Mouse (Mus musculus): ENCODE data around the gene Nufip1. TPM values are rescaled to one million over a fixed set of nuclear protein-coding genes. Genes with fewer than 3 reads are reported as not detected.
A peak's percentile ranks its signal among the peaks of the same experiment; 100 is the strongest.

The Nufip1 gene
- polyA plus RNA-seq, 1 experiment, result 6.9 TPM

GRCm38 (mm10) chr14:76145868-76146267 is 35.2 kb downstream of the Nufip1 start:
- peaks cover 3% of the 10 kb centered on the region; the same call in 1 of the 2 replicates for H3K4me1 ChIP-seq (ENCODE audit: control insufficient read depth, insufficient read depth, low read length)
- TF ChIP-seq POLR2A (IDR thresholded peaks at IDR 0.05; ENCODE audit: borderline replicate concordance, insufficient read depth, low read length) (no peak), CTCF (IDR thresholded peaks at IDR 0.05; ENCODE audit: borderline replicate concordance, insufficient read depth, low read depth, low read length) (no peak)
- DNase-seq, result no peak
- WGBS, result 63% methylated on average over 7 of the region's 7 CpGs
- H3K4me3 ChIP-seq (replicated peaks; ENCODE audit: insufficient read depth, low read depth, low read length), result no peak overlapping the region
- H3K27me3 ChIP-seq (ENCODE audit: control insufficient read depth, insufficient read depth, low read length), result no peaks in the 10 kb centered on the region; the same call in 1 of the 2 replicates
- no peak overlapping the region for H3K27ac ChIP-seq (ENCODE audit: insufficient read depth, low read length)

GRCm38 (mm10) chr14:76147061-76147460 is 36.4 kb downstream of the Nufip1 start:
- no peak for TF ChIP-seq CTCF (IDR thresholded peaks at IDR 0.05; ENCODE audit: borderline replicate concordance, insufficient read depth, low read depth, low read length)
- TF ChIP-seq POLR2A (IDR thresholded peaks at IDR 0.05; ENCODE audit: borderline replicate concordance, insufficient read depth, low read length), result no peak
- Histone ChIP-seq H3K27ac (ENCODE audit: insufficient read depth, low read length) (no peak overlapping the region), H3K4me1 (ENCODE audit: control insufficient read depth, insufficient read depth, low read length) (peaks cover 3% of the 10 kb centered on the region; the same call in 1 of the 2 replicates), H3K27me3 (ENCODE audit: control insufficient read depth, insufficient read depth, low read length) (no peaks in the 10 kb centered on the region; the same call in 1 of the 2 replicates), H3K4me3 (replicated peaks; ENCODE audit: insufficient read depth, low read depth, low read length) (no peak overlapping the region)
- no peak for DNase-seq
- WGBS, result 74% methylated on average over 6 of the region's 6 CpGs

- peaks cover 3% of the 10 kb centered on the region; the same call in 1 of the 2 replicates for H3K4me1 ChIP-seq (ENCODE audit: control insufficient read depth, insufficient read depth, low read length)
- DNase-seq, result no peak
- no peaks in the 10 kb centered on the region; the same call in 1 of the 2 replicates for H3K27me3 ChIP-seq (ENCODE audit: control insufficient read depth, insufficient read depth, low read length)
- TF ChIP-seq CTCF (IDR thresholded peaks at IDR 0.05; ENCODE audit: borderline replicate concordance, insufficient read depth, low read depth, low read length), result no peak
- no peak for TF ChIP-seq POLR2A (IDR thresholded peaks at IDR 0.05; ENCODE audit: borderline replicate concordance, insufficient read depth, low read length)
- H3K4me3 ChIP-seq (replicated peaks; ENCODE audit: insufficient read depth, low read depth, low read length), result no peak overlapping the region
- WGBS, result 82% methylated on average over 10 of the region's 10 CpGs
- H3K27ac ChIP-seq (ENCODE audit: insufficient read depth, low read length), result no peak overlapping the region
Measured at GRCm38 (mm10) chr14:76148294-76148693, 37.6 kb downstream of the Nufip1 start.

- no peaks in the 10 kb centered on the region for H3K27me3 ChIP-seq (ENCODE audit: control insufficient read depth, insufficient read depth, low read length)
- H3K4me1 ChIP-seq (ENCODE audit: control insufficient read depth, insufficient read depth, low read length), result peaks cover 3% of the 10 kb centered on the region; the same call in 1 of the 2 replicates
- WGBS, result 28% methylated on average over 13 of the region's 13 CpGs
- peak overlapping the region; percentile 31 for H3K4me3 ChIP-seq (replicated peaks; ENCODE audit: insufficient read depth, low read depth, low read length)
- H3K27ac ChIP-seq (ENCODE audit: insufficient read depth, low read length), result no peak overlapping the region
- TF ChIP-seq POLR2A (IDR thresholded peaks at IDR 0.05; ENCODE audit: borderline replicate concordance, insufficient read depth, low read length) (no peak), CTCF (IDR thresholded peaks at IDR 0.05; ENCODE audit: borderline replicate concordance, insufficient read depth, low read depth, low read length) (no peak)
- DNase-seq, result peak; percentile 53 to 55
Measured at GRCm38 (mm10) chr14:76149531-76150179, 39.0 kb downstream of the Nufip1 start.

- DNase-seq, result no peak
- 56% methylated on average over 11 of the region's 11 CpGs for WGBS
- H3K27me3 ChIP-seq (ENCODE audit: control insufficient read depth, insufficient read depth, low read length), result no peaks in the 10 kb centered on the region
- TF ChIP-seq POLR2A (IDR thresholded peaks at IDR 0.05; ENCODE audit: borderline replicate concordance, insufficient read depth, low read length) (no peak), CTCF (IDR thresholded peaks at IDR 0.05; ENCODE audit: borderline replicate concordance, insufficient read depth, low read depth, low read length) (no peak)
- no peak overlapping the region for H3K4me3 ChIP-seq (replicated peaks; ENCODE audit: insufficient read depth, low read depth, low read length)
- peaks cover 3% of the 10 kb centered on the region; the same call in 1 of the 2 replicates for H3K4me1 ChIP-seq (ENCODE audit: control insufficient read depth, insufficient read depth, low read length)
- H3K27ac ChIP-seq (ENCODE audit: insufficient read depth, low read length), result no peak overlapping the region
Measured at GRCm38 (mm10) chr14:76150499-76150898, 39.8 kb downstream of the Nufip1 start.

GRCm38 (mm10) chr14:76151011-76151410 is 40.3 kb downstream of the Nufip1 start:
- 62% methylated on average over 2 of the region's 2 CpGs for WGBS
- Histone ChIP-seq H3K27me3 (ENCODE audit: control insufficient read depth, insufficient read depth, low read length) (no peaks in the 10 kb centered on the region), H3K4me3 (replicated peaks; ENCODE audit: insufficient read depth, low read depth, low read length) (no peak overlapping the region), H3K4me1 (ENCODE audit: control insufficient read depth, insufficient read depth, low read length) (peaks cover 3% of the 10 kb centered on the region; the same call in 1 of the 2 replicates), H3K27ac (ENCODE audit: insufficient read depth, low read length) (no peak overlapping the region)
- TF ChIP-seq CTCF (IDR thresholded peaks at IDR 0.05; ENCODE audit: borderline replicate concordance, insufficient read depth, low read depth, low read length) (no peak), POLR2A (IDR thresholded peaks at IDR 0.05; ENCODE audit: borderline replicate concordance, insufficient read depth, low read length) (no peak)
- peak in 1 of 2 experiments; percentile 21 for DNase-seq

GRCm38 (mm10) chr14:76151820-76152161 is 41.1 kb downstream of the Nufip1 start:
- peak overlapping the region; percentile 77 for H3K4me3 ChIP-seq (replicated peaks; ENCODE audit: insufficient read depth, low read depth, low read length)
- no peak for DNase-seq
- TF ChIP-seq POLR2A (IDR thresholded peaks at IDR 0.05; ENCODE audit: borderline replicate concordance, insufficient read depth, low read length) (no peak), CTCF (IDR thresholded peaks at IDR 0.05; ENCODE audit: borderline replicate concordance, insufficient read depth, low read depth, low read length) (no peak)
- WGBS, result under 1% methylated on average over 10 of the region's 10 CpGs
- H3K27me3 ChIP-seq (ENCODE audit: control insufficient read depth, insufficient read depth, low read length), result no peaks in the 10 kb centered on the region
- H3K4me1 ChIP-seq (ENCODE audit: control insufficient read depth, insufficient read depth, low read length), result peaks cover 3% of the 10 kb centered on the region; the same call in 1 of the 2 replicates
- peak overlapping the region; percentile 85; the same call in 1 of the 2 replicates for H3K27ac ChIP-seq (ENCODE audit: insufficient read depth, low read length)
